ENCODE assay signal across 8 mouse cellular contexts in genomic region chr19:17355950-17356867, GRCm38 (mm10). TPM values are rescaled to one million over a fixed set of nuclear protein-coding genes. Genes with fewer than 3 reads are reported as not detected.
A peak's percentile ranks its signal among the peaks of the same experiment; 100 is the strongest.
DNase-seq lines count a peak whose midpoint lies in the region; ATAC-seq and TF ChIP-seq lines count a peak whose summit lies in the region.

No protein-coding gene starts in this region.

- peak; percentile 5 to 42 for DNase-seq in adrenal gland, adult 18-20 months (ENCODE audit: low spot score in 2 of 2)
- DNase-seq in cerebellum, postnatal 10 days: peak; percentile 52 to 74
- peak; percentile 53 for DNase-seq in gastrocnemius, adult 2 months
- no peak for DNase-seq in hindbrain, postnatal 0 days (ENCODE audit: low spot score)
- DNase-seq in layer of hippocampus, adult 18-20 months (ENCODE audit: low spot score in 2 of 2): no peak

- ATAC-seq in hindbrain, postnatal 0 days: peak; percentile 70
- peak; percentile 88 for ATAC-seq in liver, embryonic 12.5 days
- ATAC-seq in monocyte, adult 5-6 weeks (replicated peaks; ENCODE audit: insufficient number of reproducible peaks, low FRiP score, low TSS enrichment, poor library complexity, severe bottlenecking): peak; percentile 16; the same call in 1 of the 2 replicates

- H3K27me3 ChIP-seq in hindbrain, postnatal 0 days (ENCODE audit: insufficient read depth, low read length): peaks cover 12% of the 10 kb centered on the region
- no peaks in the 10 kb centered on the region for H3K27me3 ChIP-seq in liver, embryonic 12.5 days (replicated peaks)
- no peaks in the 10 kb centered on the region for H3K27me3 ChIP-seq in testis, adult 2 months (ENCODE audit: control insufficient read depth, insufficient read depth, low read length)

- no peak for TF ChIP-seq POLR2A in testis, adult 2 months (IDR thresholded peaks at IDR 0.05; ENCODE audit: control insufficient read depth, low read depth, low read length)

- 0 out of 2 replicates have a peak overlapping the region, but pooled peaks have one; percentile 17 for H3K9ac ChIP-seq in hindbrain, postnatal 0 days (replicated peaks; ENCODE audit: low read length)
- peak overlapping the region; percentile 95 for H3K9ac ChIP-seq in liver, embryonic 12.5 days

- TF ChIP-seq CTCF in gastrocnemius, adult 2 months (IDR thresholded peaks at IDR 0.05): peak; percentile 6; the same call in 1 of the 2 replicates
- TF ChIP-seq CTCF in hindbrain, postnatal 0 days (IDR thresholded peaks at IDR 0.05; ENCODE audit: low read depth): no peak
- no peak for TF ChIP-seq CTCF in testis, adult 2 months (IDR thresholded peaks at IDR 0.05; ENCODE audit: control insufficient read depth, insufficient read depth, insufficient replicate concordance, low read depth, low read length)

- peaks cover 6% of the 10 kb centered on the region; the same call in 1 of the 2 replicates for H3K4me1 ChIP-seq in hindbrain, postnatal 0 days (ENCODE audit: insufficient read depth, low read length)
- H3K4me1 ChIP-seq in liver, embryonic 12.5 days: peaks cover 79% of the 10 kb centered on the region
- H3K4me1 ChIP-seq in testis, adult 2 months (ENCODE audit: control insufficient read depth, insufficient read depth, low read length): peaks cover 7% of the 10 kb centered on the region; the same call in 1 of the 2 replicates

- peak overlapping the region; percentile 63 for H3K27ac ChIP-seq in gastrocnemius, adult 2 months
- no peak overlapping the region for H3K27ac ChIP-seq in hindbrain, postnatal 0 days
- peak overlapping the region; percentile 94 for H3K27ac ChIP-seq in liver, embryonic 12.5 days
- no peak overlapping the region for H3K27ac ChIP-seq in testis, adult 2 months (ENCODE audit: control insufficient read depth, insufficient read depth, low read depth, low read length)

- intact Hi-C loops in gastrocnemius, adult 2 months (cut with DNase I): no loop called here

- H3K4me3 ChIP-seq in gastrocnemius, adult 2 months: peak overlapping the region; percentile 68
- H3K4me3 ChIP-seq in hindbrain, postnatal 0 days (ENCODE audit: low read length): peak overlapping the region; percentile 35
- peak overlapping the region; percentile 89 for H3K4me3 ChIP-seq in liver, embryonic 12.5 days
- H3K4me3 ChIP-seq in testis, adult 2 months (ENCODE audit: control insufficient read depth, low read depth, low read length): peak overlapping the region; percentile 69

- H3K9me3 ChIP-seq in hindbrain, postnatal 0 days (ENCODE audit: low read length): no peaks in the 10 kb centered on the region
- H3K9me3 ChIP-seq in liver, embryonic 12.5 days (replicated peaks): no peaks in the 10 kb centered on the region

- no peaks in the 10 kb centered on the region for H3K36me3 ChIP-seq in hindbrain, postnatal 0 days (ENCODE audit: insufficient read depth, low read length)
- H3K36me3 ChIP-seq in liver, embryonic 12.5 days: peaks cover 32% of the 10 kb centered on the region
- no peaks in the 10 kb centered on the region for H3K36me3 ChIP-seq in testis, adult 2 months (ENCODE audit: control insufficient read depth, insufficient read depth, low read length)

- 2% methylated on average over 50 of the region's 50 CpGs for WGBS in hindbrain, postnatal 0 days
- WGBS in liver, embryonic 12.5 days (ENCODE audit: insufficient replicate concordance): under 1% methylated on average over 50 of the region's 50 CpGs

- peak overlapping the region; percentile 70 for H3K4me2 ChIP-seq in hindbrain, postnatal 0 days (ENCODE audit: low read depth, low read length)
- peak overlapping the region; percentile 86 for H3K4me2 ChIP-seq in liver, embryonic 12.5 days

RNA-seq across cellular contexts. Expression of gene Gcnt1, which starts 16.4 kb away (rescaled TPM):
- total RNA-seq in adrenal gland, adult 18-20 months (2021): 1 to 10 TPM; 2.5 to 2.6 TPM
- under 1 TPM; 0.41 to 0.95 TPM for total RNA-seq in gastrocnemius, adult 2 months (2021)
- 1.4 and 1.9 TPM in 2 replicates for total RNA-seq in hindbrain, postnatal 0 days (2014; rRNA removed)
- polyA plus RNA-seq in hindbrain, postnatal 0 days (2015; fragmentation: Nextera tagmentation; extraction: Ambion mirVana): 0.34 and 0.43 TPM in 2 replicates
- polyA plus RNA-seq in liver, embryonic 12.5 days (2016; fragmentation: Nextera tagmentation; extraction: Ambion mirVana): 25.2 and 25.9 TPM in 2 replicates
- 24.1 to 36.0 TPM (median 35.5 TPM) in 3 replicates for total RNA-seq in monocyte, adult 5-6 weeks (2017)
- polyA plus RNA-seq in testis, adult 2 months (2012; rRNA removed): 0.23 and 0.31 TPM in 2 replicates
- total RNA-seq in layer of hippocampus, adult 18-20 months (2021): 1 to 10 TPM; 3.1 to 3.5 TPM

RNA-seq across cellular contexts. Expression of gene Rfk, which starts 37.6 kb away (rescaled TPM):
- 100 to 1,000 TPM in 1 of 2 experiments, 10 to 100 TPM in 1; 74.3 to 417 TPM for total RNA-seq in adrenal gland, adult 18-20 months (2021)
- total RNA-seq in gastrocnemius, adult 2 months (2021): 10 to 100 TPM; 62.3 to 74.5 TPM
- total RNA-seq in hindbrain, postnatal 0 days (2014; rRNA removed): 60.3 and 61.8 TPM in 2 replicates
- polyA plus RNA-seq in hindbrain, postnatal 0 days (2015; fragmentation: Nextera tagmentation; extraction: Ambion mirVana): 104 and 106 TPM in 2 replicates
- 79.8 and 85.5 TPM in 2 replicates for polyA plus RNA-seq in liver, embryonic 12.5 days (2016; fragmentation: Nextera tagmentation; extraction: Ambion mirVana)
- 34.0 to 41.6 TPM (median 38.1 TPM) in 3 replicates for total RNA-seq in monocyte, adult 5-6 weeks (2017)
- 18.6 and 19.2 TPM in 2 replicates for polyA plus RNA-seq in testis, adult 2 months (2012; rRNA removed)
- 10 to 100 TPM; 60.1 to 64.6 TPM for total RNA-seq in layer of hippocampus, adult 18-20 months (2021)

Comparison
In these comparisons a context has a peak if more than half of its experiments do, and no peak if none do; other contexts are left out.
1. DNase-seq: peak in adrenal gland, adult 18-20 months (2 of 2), cerebellum, postnatal 10 days (2 of 2) and gastrocnemius, adult 2 months (single experiment); none in hindbrain, postnatal 0 days (single experiment) and layer of hippocampus, adult 18-20 months (0 of 2).
2. H3K27ac ChIP-seq: peak in gastrocnemius, adult 2 months (single experiment) and liver, embryonic 12.5 days (single experiment); none in hindbrain, postnatal 0 days (single experiment) and testis, adult 2 months (single experiment).
3. H3K4me3 ChIP-seq: peak in every context shown above with its lines; median percentile 89 in liver, embryonic 12.5 days; 69 in testis, adult 2 months; 68 in gastrocnemius, adult 2 months; 35 in hindbrain, postnatal 0 days.
4. ATAC-seq: peak in every context shown above with its lines; median percentile 88 in liver, embryonic 12.5 days; 70 in hindbrain, postnatal 0 days; 16 in monocyte, adult 5-6 weeks.